Mouse (Mus musculus) kidney, adult 2 months (tissue): ENCODE results near the gene Pde6g.

Source experiments
- CTCF ChIP-seq: fragments of 200-500 bp; conservative IDR thresholded peaks from 2 replicates; pipeline ENCODE4 v1.5.1; 2011; ENCODE audit warnings: low read depth, mild to moderate bottlenecking, control low read depth, low read length, moderate library complexity, mixed read lengths; ENCODE audit not compliant: insufficient read depth, insufficient read length
- POLR2A ChIP-seq: fragments of 200-500 bp; IDR thresholded peaks from one replicate; pipeline ENCODE4 v1.6.1; 2011; ENCODE audit warnings: low read depth, low read length, control low read depth

GRCm38 (mm10) chr11:120426727-120427126, 26.6 kb downstream of the Pde6g start:
- no peak for TF ChIP-seq CTCF
- TF ChIP-seq POLR2A, result no peak
